Mouse (Mus musculus): ENCODE results near the gene Ttll12. TPM values are rescaled to one million over a fixed set of nuclear protein-coding genes. Genes with fewer than 3 reads are reported as not detected.

The Ttll12 gene
- polyA plus RNA-seq, 1 experiment from 2014 or later: 63.8 TPM

DNA sequence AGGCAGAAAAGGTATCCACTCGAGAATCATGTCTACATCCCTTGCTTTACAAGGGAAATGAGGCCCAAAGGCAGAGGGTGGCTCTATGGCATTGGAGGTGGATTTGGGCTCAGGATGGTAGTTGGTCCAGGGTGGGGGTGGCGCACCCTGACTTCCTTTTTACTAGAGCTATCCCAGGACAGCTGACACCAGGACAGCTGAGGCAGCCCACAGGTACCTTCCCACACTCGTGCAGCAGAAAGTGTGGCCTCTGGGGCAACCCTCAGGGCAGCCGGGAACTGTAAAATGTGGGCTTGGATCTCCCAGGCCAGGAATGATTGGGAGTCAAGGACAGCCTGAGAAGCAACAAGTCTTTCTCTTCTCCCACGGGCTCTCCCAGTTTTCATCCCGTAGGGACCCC is 3.2 kb downstream of the Ttll12 start:
- Histone ChIP-seq H3K4me3 (no peak overlapping the region), H3K4me1 (peaks cover 36% of the 10 kb centered on the region), H3K27me3 (ENCODE audit: low read depth, poor library complexity, severe bottlenecking) (no peaks in the 10 kb centered on the region), H3K36me3 (peaks cover 59% of the 10 kb centered on the region), H3K27ac (no peak overlapping the region), H3K9me3 (replicated peaks) (no peaks in the 10 kb centered on the region)
- no peak for DNase-seq (ENCODE audit: low spot score)
- WGBS: 87% methylated on average over 6 of the region's 6 CpGs

DNA sequence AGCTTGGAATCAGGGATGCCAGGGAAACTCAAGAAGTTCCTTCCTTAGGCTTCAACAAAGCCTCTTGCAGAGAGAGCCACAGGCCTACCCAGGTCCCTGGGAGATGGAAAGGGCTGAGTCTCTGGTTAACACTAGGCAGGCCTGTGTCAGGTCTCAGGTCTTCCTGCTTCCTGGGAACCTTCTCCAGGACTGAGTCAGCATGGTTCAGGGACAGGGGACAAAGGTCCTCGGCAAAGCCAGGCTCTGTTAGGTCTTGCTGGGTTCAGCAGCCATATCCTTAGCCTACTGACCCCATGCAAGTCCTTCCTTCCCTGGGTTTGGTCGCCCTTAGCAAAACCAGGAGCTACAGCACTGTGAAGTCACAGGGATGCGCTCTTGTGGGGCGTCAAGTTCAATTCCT is 4.1 kb downstream of the Ttll12 start:
- peaks cover 36% of the 10 kb centered on the region for H3K4me1 ChIP-seq
- no peaks in the 10 kb centered on the region for H3K9me3 ChIP-seq (replicated peaks)
- H3K27me3 ChIP-seq (ENCODE audit: low read depth, poor library complexity, severe bottlenecking): no peaks in the 10 kb centered on the region
- 90% methylated on average over 4 of the region's 4 CpGs for WGBS
- H3K36me3 ChIP-seq: peaks cover 69% of the 10 kb centered on the region
- H3K4me3 ChIP-seq: no peak overlapping the region
- no peak overlapping the region for H3K27ac ChIP-seq
- no peak for DNase-seq (ENCODE audit: low spot score)

DNA sequence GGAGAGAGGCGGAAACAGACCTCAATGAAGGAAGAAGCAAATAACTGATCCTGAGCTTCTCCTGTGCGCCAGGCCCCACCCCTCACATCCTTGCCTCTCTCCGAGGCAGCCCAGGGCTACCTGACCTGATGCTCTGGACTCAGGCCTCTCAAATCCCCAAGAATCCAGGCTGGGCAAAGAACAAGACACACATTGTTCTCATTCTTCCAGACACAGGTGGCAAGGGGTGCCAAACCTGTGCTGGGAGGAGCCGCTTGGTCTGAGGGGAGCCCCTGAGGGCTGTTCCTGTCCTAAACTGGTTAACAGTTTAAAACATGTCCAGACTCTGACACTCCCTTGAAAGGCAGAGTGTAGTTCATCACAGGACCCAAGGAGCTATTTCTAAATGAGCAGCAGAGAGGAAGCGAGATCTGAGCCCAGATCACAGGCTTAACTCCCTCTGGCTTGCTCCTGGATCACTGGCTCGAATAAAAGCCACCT is 10.2 kb downstream of the Ttll12 start:
- WGBS: 84% methylated on average over 6 of the region's 6 CpGs

DNA sequence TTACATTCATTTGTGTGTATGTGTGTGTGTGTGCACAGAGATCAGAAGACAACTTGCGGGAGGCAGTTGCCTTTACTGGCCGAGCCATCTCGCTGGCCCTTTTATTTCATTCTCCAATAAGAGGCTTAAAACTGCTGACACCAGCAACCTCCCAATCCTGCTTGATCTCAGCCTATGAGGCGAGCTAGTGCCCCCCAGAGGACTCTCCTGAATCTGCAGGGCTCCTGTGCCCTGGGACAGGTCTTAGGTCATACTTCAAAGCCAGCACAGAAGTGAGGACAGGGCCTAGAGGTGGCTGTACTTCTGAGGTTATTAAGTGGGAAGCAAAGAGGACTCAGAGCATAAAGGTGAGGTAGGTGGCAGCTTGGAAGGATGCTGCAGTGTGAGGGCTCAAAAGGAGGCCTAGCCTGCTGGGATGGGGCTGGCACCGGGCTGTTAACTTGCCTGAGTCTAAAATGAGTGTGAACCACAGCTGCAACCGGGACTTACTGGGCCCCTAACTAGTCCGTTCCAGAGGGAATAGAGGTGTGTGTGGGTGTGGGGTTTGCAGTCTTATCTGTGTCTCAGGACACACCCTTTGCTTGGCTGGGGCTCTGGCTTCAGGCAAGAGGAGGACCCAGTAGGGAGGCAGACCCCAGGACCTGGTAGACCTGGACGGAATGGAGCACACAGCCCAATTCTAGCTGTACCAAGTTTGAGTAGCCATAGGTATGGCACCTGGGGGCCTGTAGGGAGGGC is 11.4 kb downstream of the Ttll12 start:
- H3K27me3 ChIP-seq (ENCODE audit: low read depth, poor library complexity, severe bottlenecking): no peaks in the 10 kb centered on the region
- H3K4me3 ChIP-seq: no peak overlapping the region
- 79% methylated on average over 8 of the region's 8 CpGs for WGBS
- H3K9me3 ChIP-seq (replicated peaks): no peaks in the 10 kb centered on the region
- DNase-seq (ENCODE audit: low spot score): no peak
- H3K36me3 ChIP-seq: peaks cover 99% of the 10 kb centered on the region
- no peak overlapping the region; the same call in 1 of the 2 replicates for H3K27ac ChIP-seq
- no peaks in the 10 kb centered on the region for H3K4me1 ChIP-seq

More for the DNA sequence above, 10.2 kb downstream of the Ttll12 start:
- Histone ChIP-seq H3K27me3 (ENCODE audit: low read depth, poor library complexity, severe bottlenecking) (no peaks in the 10 kb centered on the region), H3K36me3 (peaks cover 97% of the 10 kb centered on the region), H3K4me1 (no peaks in the 10 kb centered on the region), H3K27ac (no peak overlapping the region), H3K9me3 (replicated peaks) (no peaks in the 10 kb centered on the region), H3K4me3 (no peak overlapping the region)
- no peak for DNase-seq (ENCODE audit: low spot score)

DNA sequence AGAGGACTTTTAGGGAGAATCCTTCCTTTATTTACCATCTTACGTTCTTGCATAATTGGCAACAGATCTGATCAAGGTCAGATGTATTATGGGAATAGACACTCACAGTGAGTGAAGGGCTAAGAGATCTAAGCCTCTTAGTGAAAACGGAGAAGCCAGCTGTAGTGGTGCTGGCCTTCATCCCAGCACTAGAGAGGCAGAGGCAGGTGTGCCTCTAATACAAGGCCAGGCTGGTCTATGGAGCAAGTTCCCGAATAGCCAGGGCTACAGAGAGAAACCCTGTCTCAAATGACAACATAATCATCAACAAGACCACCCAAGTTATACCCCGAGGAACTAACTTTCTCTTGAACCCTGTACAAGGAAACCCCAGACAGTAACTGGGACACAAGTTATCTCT is 12.0 kb downstream of the Ttll12 start:
- Histone ChIP-seq H3K27ac (no peak overlapping the region), H3K4me3 (no peak overlapping the region), H3K36me3 (peaks cover 99% of the 10 kb centered on the region), H3K9me3 (replicated peaks) (no peaks in the 10 kb centered on the region), H3K27me3 (ENCODE audit: low read depth, poor library complexity, severe bottlenecking) (no peaks in the 10 kb centered on the region), H3K4me1 (no peaks in the 10 kb centered on the region)
- DNase-seq (ENCODE audit: low spot score): no peak
- 88% methylated on average over 4 of the region's 4 CpGs for WGBS

DNA sequence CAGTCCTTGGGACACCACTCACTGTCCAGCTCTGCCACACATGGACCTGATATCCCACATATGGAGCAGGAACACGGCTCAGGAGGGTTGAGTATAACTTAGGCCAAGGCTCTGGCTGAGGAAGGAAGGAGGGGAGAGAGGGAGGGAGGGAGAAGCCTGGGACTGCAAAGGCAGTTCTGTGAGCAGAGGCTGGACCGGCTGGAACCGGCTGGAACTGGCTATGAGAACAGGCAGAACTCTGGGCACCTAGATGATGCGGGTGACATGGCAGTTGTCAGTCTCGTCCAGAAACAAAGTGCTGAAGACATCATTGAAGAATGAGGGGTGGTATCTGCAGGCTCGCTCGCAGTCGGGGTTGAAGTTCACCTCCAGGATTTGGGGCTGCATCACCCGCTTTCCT is 18.3 kb downstream of the Ttll12 start:
- Histone ChIP-seq H3K27ac (no peak overlapping the region), H3K4me3 (no peak overlapping the region), H3K27me3 (ENCODE audit: low read depth, poor library complexity, severe bottlenecking) (no peaks in the 10 kb centered on the region), H3K4me1 (no peaks in the 10 kb centered on the region), H3K9me3 (replicated peaks) (no peaks in the 10 kb centered on the region), H3K36me3 (peaks cover 83% of the 10 kb centered on the region)
- 92% methylated on average over 9 of the region's 9 CpGs for WGBS
- no peak for DNase-seq (ENCODE audit: low spot score)

DNA sequence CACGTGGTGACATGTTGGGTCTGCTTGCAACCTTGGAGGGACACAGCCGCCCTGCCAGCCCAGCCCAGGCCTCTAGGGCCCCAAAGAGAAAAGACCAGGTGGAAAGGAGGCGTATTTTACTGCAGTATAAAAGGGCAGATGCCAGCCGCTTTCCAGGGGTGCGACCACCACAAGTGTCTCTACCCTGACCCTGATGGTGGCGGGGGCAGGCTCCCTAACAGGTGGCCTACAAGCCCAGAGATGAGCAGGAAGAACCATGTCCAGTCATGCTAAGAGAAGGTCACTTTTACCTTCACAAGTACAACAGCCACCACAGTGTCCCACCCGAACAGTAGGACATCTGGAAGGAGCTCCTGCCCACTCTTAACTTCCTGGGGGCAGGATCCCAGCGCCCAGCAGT is 19.4 kb downstream of the Ttll12 start:
- Histone ChIP-seq H3K4me1 (no peaks in the 10 kb centered on the region), H3K4me3 (no peak overlapping the region), H3K36me3 (peaks cover 72% of the 10 kb centered on the region), H3K27ac (no peak overlapping the region), H3K27me3 (ENCODE audit: low read depth, poor library complexity, severe bottlenecking) (no peaks in the 10 kb centered on the region), H3K9me3 (replicated peaks) (no peaks in the 10 kb centered on the region)
- WGBS: 93% methylated on average over 8 of the region's 8 CpGs
- DNase-seq (ENCODE audit: low spot score): no peak

DNA sequence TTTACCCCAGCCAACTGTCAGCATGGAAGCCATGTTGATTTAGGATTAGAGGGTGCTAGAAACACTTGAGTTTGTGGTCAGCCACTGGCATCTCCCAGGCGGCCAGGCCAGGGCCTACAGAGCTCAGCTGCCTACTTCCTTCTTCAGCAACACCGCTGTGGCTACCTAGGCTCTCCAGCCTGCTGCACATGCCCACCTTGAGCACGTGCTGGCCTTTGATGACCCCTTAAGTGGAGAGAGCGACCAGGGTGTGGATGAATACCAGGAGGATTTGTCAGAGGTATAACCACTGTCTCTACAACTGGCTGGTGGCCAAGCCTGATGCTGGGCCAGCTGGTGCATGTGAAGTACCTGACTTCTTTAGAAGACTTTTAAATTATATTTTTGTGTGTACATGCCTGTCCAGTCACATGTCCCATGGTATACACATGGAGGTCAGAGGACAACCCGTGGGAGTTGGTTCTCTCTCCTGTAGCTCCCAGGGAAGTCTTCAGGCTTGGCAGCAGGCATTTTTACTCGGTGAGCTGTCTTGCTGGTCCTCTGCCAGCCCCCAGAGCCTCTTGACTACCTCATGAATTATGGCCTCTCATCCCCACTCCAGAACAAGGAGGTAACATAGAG is 20.1 kb downstream of the Ttll12 start:
- H3K9me3 ChIP-seq (replicated peaks): no peaks in the 10 kb centered on the region
- H3K36me3 ChIP-seq: peaks cover 65% of the 10 kb centered on the region
- no peak for DNase-seq (ENCODE audit: low spot score)
- no peaks in the 10 kb centered on the region for H3K4me1 ChIP-seq
- no peak overlapping the region for H3K4me3 ChIP-seq
- no peak overlapping the region for H3K27ac ChIP-seq
- no peaks in the 10 kb centered on the region for H3K27me3 ChIP-seq (ENCODE audit: low read depth, poor library complexity, severe bottlenecking)
- WGBS: 88% methylated on average over 6 of the region's 6 CpGs

DNA sequence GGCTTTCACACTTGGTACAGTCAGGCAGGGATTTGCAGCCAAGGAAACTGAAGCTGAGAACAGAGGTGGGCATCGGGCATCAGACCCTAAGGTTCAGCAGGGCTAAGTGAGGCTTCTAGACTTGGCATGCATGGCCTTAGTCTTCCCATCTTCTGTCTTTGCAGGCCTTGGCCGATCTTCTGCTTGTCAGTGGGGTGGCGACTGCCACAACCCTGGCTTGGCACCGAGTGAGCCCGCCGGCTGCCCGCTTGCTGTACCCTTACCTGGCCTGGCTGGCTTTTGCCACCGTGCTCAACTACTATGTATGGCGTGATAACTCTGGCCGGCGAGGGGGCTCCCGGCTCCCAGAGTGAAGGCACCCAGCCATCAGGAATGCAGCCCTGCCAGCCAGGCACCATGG is 21.4 kb downstream of the Ttll12 start:
- Histone ChIP-seq H3K4me1 (no peaks in the 10 kb centered on the region), H3K9me3 (replicated peaks) (no peaks in the 10 kb centered on the region), H3K27me3 (ENCODE audit: low read depth, poor library complexity, severe bottlenecking) (no peaks in the 10 kb centered on the region), H3K27ac (no peak overlapping the region), H3K36me3 (peaks cover 52% of the 10 kb centered on the region), H3K4me3 (no peak overlapping the region)
- 97% methylated on average over 12 of the region's 12 CpGs for WGBS
- DNase-seq (ENCODE audit: low spot score): no peak

DNA sequence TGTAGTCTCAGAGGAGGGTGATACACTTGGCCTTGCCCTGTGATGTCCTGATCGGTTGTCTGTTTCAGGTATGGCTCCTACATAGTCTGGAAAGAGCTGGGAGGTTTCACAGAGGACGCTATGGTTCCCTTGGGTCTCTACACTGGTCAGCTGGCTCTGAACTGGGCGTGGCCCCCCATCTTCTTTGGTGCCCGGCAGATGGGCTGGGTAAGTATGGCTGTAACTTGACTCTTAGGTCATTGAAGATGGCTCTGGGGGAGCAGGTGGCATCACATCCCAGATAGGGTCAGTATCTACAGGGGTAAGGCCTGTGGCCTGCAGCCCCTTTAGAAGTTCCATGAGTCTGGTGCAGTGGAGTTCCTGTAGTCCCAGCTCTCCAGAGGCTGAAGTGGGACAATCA is 22.8 kb downstream of the Ttll12 start:
- no peaks in the 10 kb centered on the region for H3K9me3 ChIP-seq (replicated peaks)
- no peaks in the 10 kb centered on the region for H3K4me1 ChIP-seq
- no peak overlapping the region for H3K4me3 ChIP-seq
- no peak for DNase-seq (ENCODE audit: low spot score)
- H3K27ac ChIP-seq: no peak overlapping the region
- peaks cover 38% of the 10 kb centered on the region for H3K36me3 ChIP-seq
- H3K27me3 ChIP-seq (ENCODE audit: low read depth, poor library complexity, severe bottlenecking): no peaks in the 10 kb centered on the region
- 88% methylated on average over 4 of the region's 4 CpGs for whole genome bisulfite sequencing

DNA sequence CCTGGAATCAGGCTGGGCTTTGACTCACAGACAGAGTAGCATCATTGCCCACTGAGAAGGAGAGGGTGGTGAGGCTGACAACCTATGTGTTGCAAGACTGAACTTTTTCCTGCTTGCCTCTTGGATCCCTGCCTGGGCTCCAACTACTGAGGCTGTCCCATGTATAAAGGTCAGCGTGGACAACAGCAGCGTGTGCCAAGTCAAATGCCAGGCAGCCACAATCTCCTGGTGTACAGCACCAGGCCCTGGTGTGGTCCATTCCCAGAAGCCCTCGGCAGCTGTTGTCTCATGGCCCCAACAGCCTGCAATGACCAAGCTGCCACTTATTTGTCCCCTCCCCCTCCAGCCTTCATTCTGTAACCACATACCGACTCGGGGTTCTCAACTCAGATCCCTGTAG is 23.3 kb downstream of the Ttll12 start:
- H3K9me3 ChIP-seq (replicated peaks): no peaks in the 10 kb centered on the region
- H3K4me3 ChIP-seq: no peak overlapping the region
- no peak for DNase-seq (ENCODE audit: low spot score)
- no peaks in the 10 kb centered on the region for H3K4me1 ChIP-seq
- no peaks in the 10 kb centered on the region for H3K27me3 ChIP-seq (ENCODE audit: low read depth, poor library complexity, severe bottlenecking)
- WGBS: 94% methylated on average over 5 of the region's 5 CpGs
- H3K27ac ChIP-seq: no peak overlapping the region
- peaks cover 33% of the 10 kb centered on the region for H3K36me3 ChIP-seq

DNA sequence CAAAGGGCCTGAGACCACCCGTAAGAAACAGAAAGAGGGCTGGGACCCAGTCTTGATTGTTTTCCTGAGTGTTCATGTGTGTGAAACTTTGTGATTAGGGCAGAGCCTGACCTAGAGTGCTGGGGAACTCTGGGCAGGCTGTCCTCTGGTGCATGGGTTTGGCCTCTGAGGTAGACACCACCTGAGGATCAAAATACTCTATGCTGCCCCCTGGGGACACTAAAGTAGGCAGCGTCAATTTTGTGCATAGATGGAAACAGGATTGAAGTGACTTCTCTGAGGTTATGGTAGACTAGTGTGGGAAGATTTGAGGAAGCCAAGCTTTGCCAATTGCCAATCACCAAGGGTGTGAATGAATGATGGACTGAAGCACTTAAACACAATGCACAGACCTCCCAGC is 24.3 kb downstream of the Ttll12 start:
- 73% methylated on average over 2 of the region's 2 CpGs for WGBS
- Histone ChIP-seq H3K36me3 (peaks cover 23% of the 10 kb centered on the region), H3K27me3 (ENCODE audit: low read depth, poor library complexity, severe bottlenecking) (no peaks in the 10 kb centered on the region), H3K4me3 (no peak overlapping the region), H3K9me3 (replicated peaks) (no peaks in the 10 kb centered on the region), H3K4me1 (no peaks in the 10 kb centered on the region), H3K27ac (no peak overlapping the region)
- DNase-seq (ENCODE audit: low spot score): no peak

DNA sequence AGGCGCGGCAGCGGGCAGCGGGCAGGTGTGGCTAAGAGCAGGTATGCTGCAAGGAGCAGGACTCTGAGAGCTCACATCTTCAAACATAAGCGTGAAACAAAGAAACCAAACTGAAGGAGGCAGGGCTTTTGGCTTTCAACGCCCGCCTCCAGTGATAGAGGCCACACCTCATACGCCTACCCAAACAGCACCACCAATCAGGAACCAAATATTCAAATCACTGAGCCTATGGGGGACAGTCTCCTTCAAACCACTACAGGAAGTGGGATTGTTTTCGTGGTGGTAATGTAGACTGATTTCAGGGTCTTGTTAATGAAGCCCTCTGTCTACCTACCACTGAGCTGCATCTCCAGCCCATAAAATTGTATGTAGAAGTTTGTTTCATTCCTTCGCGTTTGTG is 25.3 kb downstream of the Ttll12 start:
- H3K4me3 ChIP-seq: no peak overlapping the region
- DNase-seq (ENCODE audit: low spot score): no peak
- no peak overlapping the region for H3K27ac ChIP-seq
- WGBS: 57% methylated on average over 11 of the region's 11 CpGs
- H3K4me1 ChIP-seq: 0 out of 2 replicates have a peak, but pooled peaks cover 7% of the 10 kb centered on the region
- H3K36me3 ChIP-seq: peaks cover 13% of the 10 kb centered on the region
- H3K27me3 ChIP-seq (ENCODE audit: low read depth, poor library complexity, severe bottlenecking): no peaks in the 10 kb centered on the region
- no peaks in the 10 kb centered on the region for H3K9me3 ChIP-seq (replicated peaks)
